Mouse (Mus musculus): Measurements from ENCODE around the gene B4galt3.

- no peak for TF ChIP-seq EP300 (IDR thresholded peaks at IDR 0.05; ENCODE audit: low read depth)
- TF ChIP-seq CTCF (IDR thresholded peaks at IDR 0.05; ENCODE audit: low read depth) = no peak
Observed at GRCm38 (mm10) chr1:171285096-171285892, 15.2 kb downstream of the B4galt3 start.
